Mouse (Mus musculus): ENCODE data around the gene Mybph. TPM values are rescaled to one million over a fixed set of nuclear protein-coding genes. Genes with fewer than 3 reads are reported as not detected.
A peak's percentile ranks its signal among the peaks of the same experiment; 100 is the strongest.

Mybph gene
- polyA plus RNA-seq, 2 experiments, result 0.03 TPM; not detected in 1

DNA sequence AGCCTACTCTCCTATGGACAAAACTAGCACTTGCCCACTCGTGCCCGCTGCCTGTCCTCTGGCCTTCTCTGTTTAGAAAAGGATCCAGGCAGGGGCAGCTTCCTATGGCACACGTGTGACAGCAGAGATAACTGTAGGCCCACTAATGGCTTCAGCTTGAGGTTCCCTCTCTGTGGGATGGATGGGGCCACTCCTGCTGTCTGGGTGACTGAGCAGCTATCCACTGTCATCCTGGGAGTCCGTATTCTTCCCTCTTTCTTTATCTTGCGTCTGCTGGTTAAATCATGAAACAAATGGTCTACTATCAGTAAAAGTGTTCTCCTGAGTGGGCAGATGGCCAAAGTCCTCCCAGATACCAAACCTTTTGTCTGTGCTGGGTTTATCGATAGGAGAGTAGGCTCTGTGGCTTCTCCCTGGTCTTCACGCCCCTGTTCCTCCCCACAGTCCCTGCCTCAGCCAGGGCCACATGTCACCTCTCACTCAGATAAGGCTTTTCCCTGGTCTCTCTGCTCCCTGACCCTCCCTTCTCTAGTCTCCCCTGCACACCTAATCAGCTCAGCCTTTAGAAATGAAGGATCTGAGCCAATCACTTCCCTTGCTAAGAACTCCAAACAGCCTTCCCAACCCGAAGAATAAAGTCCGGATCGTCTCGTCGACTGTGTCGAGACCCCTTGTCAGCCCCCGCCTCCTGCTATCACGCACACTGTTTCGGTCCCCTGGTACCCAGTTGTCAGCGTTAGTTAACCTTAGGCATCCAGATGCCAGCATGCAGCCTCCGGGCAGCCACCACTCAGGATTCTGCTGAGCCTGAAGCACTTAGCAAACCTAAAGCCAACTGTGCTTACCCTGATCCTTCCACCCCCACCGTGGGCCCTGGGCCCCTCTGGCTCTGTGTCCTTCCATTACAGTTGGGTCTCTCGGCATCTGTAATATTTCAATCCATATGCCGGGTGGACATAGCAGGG lies 40.3 kb upstream of the Mybph start:
- no peak overlapping the region for H3K27ac ChIP-seq
- ATAC-seq (ENCODE audit: insufficient read depth) (peak; percentile 77), DNase-seq (ENCODE audit: low read depth in 3 of 3, low spot score in 3 of 3) (peak; percentile 11 to 29 (median 17))
- H3K36me3 ChIP-seq (replicated peaks; ENCODE audit: control insufficient read depth, insufficient read depth, low read depth), result no peaks in the 10 kb centered on the region
- peaks cover 0 to 16% of the 10 kb centered on the region in 2 experiments; a peak in 2 of 4 replicates for H3K4me1 ChIP-seq (replicated peaks; ENCODE audit: control insufficient read depth in 2 of 2, insufficient read depth in 2 of 2, low read length in 1 of 2)
- WGBS (ENCODE audit: insufficient replicate concordance), result 39% methylated on average over 21 of the region's 21 CpGs
- H3K4me2 ChIP-seq (ENCODE audit: low read depth), result no peak overlapping the region
- H3K9ac ChIP-seq (replicated peaks), result no peak overlapping the region
- TF ChIP-seq EP300 (IDR thresholded peaks at IDR 0.05; ENCODE audit: low read depth), result peak; percentile 60
- TF ChIP-seq CTCF (IDR thresholded peaks at IDR 0.05; ENCODE audit: low read depth), result no peak
- no peaks in the 10 kb centered on the region for H3K9me3 ChIP-seq (ENCODE audit: control insufficient read depth, low read length)
- H3K4me3 ChIP-seq (ENCODE audit: insufficient read depth in 1 of 2, low read depth in 2 of 2, low read length in 2 of 2), result no peak overlapping the region
- H3K27me3 ChIP-seq (ENCODE audit: control insufficient read depth, insufficient read depth, low read length), result no peaks in the 10 kb centered on the region

DNA sequence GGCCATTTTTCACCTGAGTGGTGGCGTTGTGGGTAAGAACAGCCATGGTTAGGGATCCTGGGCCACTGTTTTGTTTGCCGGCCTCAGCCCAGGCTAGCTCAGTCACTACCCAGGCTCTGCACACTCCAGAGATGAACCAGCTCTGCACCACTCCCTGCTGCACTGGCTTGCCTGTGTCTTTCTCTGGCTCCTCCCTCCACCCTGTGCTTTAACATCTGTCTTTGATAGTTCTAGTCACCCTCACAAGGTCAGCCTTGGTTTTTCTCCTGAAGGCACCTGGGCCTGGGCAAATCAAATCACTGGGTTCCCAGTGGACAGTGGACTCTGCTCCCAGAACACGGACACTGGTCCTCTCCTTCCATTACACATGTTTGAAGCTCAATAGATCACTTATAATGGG lies 39.1 kb upstream of the Mybph start:
- H3K36me3 ChIP-seq (replicated peaks; ENCODE audit: control insufficient read depth, insufficient read depth, low read depth), result no peaks in the 10 kb centered on the region
- no peak for ATAC-seq (ENCODE audit: insufficient read depth)
- H3K9ac ChIP-seq (replicated peaks), result no peak overlapping the region
- H3K4me3 ChIP-seq (ENCODE audit: insufficient read depth in 1 of 2, low read depth in 2 of 2, low read length in 2 of 2), result no peak overlapping the region
- H3K4me1 ChIP-seq (replicated peaks; ENCODE audit: control insufficient read depth in 2 of 2, insufficient read depth in 2 of 2, low read length in 1 of 2), result peaks cover 0 to 16% of the 10 kb centered on the region in 2 experiments; a peak in 2 of 4 replicates
- TF ChIP-seq CTCF (IDR thresholded peaks at IDR 0.05; ENCODE audit: low read depth), result no peak
- TF ChIP-seq EP300 (IDR thresholded peaks at IDR 0.05; ENCODE audit: low read depth), result no peak
- no peaks in the 10 kb centered on the region for H3K9me3 ChIP-seq (ENCODE audit: control insufficient read depth, low read length)
- H3K27me3 ChIP-seq (ENCODE audit: control insufficient read depth, insufficient read depth, low read length), result no peaks in the 10 kb centered on the region
- H3K27ac ChIP-seq, result no peak overlapping the region
- no peak for DNase-seq (ENCODE audit: low read depth in 3 of 3, low spot score in 3 of 3)
- 62% methylated on average over 3 of the region's 3 CpGs for WGBS (ENCODE audit: insufficient replicate concordance)
- no peak overlapping the region for H3K4me2 ChIP-seq (ENCODE audit: low read depth)

- TF ChIP-seq CTCF (IDR thresholded peaks at IDR 0.05; ENCODE audit: low read depth) (peak; percentile 55; the same call in 1 of the 2 replicates), EP300 (IDR thresholded peaks at IDR 0.05; ENCODE audit: low read depth) (no peak)
- 40% methylated on average over 3 of the region's 3 CpGs for WGBS (ENCODE audit: insufficient replicate concordance)
These were observed 38.6 kb upstream of the Mybph start for GRCm38 (mm10) chr1:134154655-134155054.

GRCm38 (mm10) chr1:134160404-134160803 lies 32.8 kb upstream of the Mybph start:
- Histone ChIP-seq H3K4me2 (ENCODE audit: low read depth) (no peak overlapping the region), H3K36me3 (replicated peaks; ENCODE audit: control insufficient read depth, insufficient read depth, low read depth) (no peaks in the 10 kb centered on the region), H3K9ac (replicated peaks) (no peak overlapping the region), H3K4me1 (replicated peaks; ENCODE audit: control insufficient read depth in 2 of 2, insufficient read depth in 2 of 2, low read length in 1 of 2) (peaks cover 0 to 2% of the 10 kb centered on the region in 2 experiments; a peak in 1 of 4 replicates), H3K9me3 (ENCODE audit: control insufficient read depth, low read length) (no peaks in the 10 kb centered on the region), H3K27ac (no peak overlapping the region), H3K27me3 (ENCODE audit: control insufficient read depth, insufficient read depth, low read length) (no peaks in the 10 kb centered on the region), H3K4me3 (ENCODE audit: insufficient read depth in 1 of 2, low read depth in 2 of 2, low read length in 2 of 2) (no peak overlapping the region)
- TF ChIP-seq EP300 (IDR thresholded peaks at IDR 0.05; ENCODE audit: low read depth), result no peak
- no peak for TF ChIP-seq CTCF (IDR thresholded peaks at IDR 0.05; ENCODE audit: low read depth)
- 81% methylated on average over 3 of the region's 3 CpGs for WGBS (ENCODE audit: insufficient replicate concordance)
- no peak for DNase-seq (ENCODE audit: low read depth in 3 of 3, low spot score in 3 of 3)
- no peak for ATAC-seq (ENCODE audit: insufficient read depth)

More at GRCm38 (mm10) chr1:134154655-134155054, 38.6 kb upstream of the Mybph start:
- Histone ChIP-seq H3K4me3 (ENCODE audit: insufficient read depth in 1 of 2, low read depth in 2 of 2, low read length in 2 of 2) (no peak overlapping the region), H3K4me1 (replicated peaks; ENCODE audit: control insufficient read depth in 2 of 2, insufficient read depth in 2 of 2, low read length in 1 of 2) (peaks cover 0 to 16% of the 10 kb centered on the region in 2 experiments; a peak in 2 of 4 replicates), H3K27ac (no peak overlapping the region), H3K9ac (replicated peaks) (no peak overlapping the region), H3K27me3 (ENCODE audit: control insufficient read depth, insufficient read depth, low read length) (no peaks in the 10 kb centered on the region), H3K4me2 (ENCODE audit: low read depth) (no peak overlapping the region), H3K9me3 (ENCODE audit: control insufficient read depth, low read length) (no peaks in the 10 kb centered on the region), H3K36me3 (replicated peaks; ENCODE audit: control insufficient read depth, insufficient read depth, low read depth) (no peaks in the 10 kb centered on the region)
- DNase-seq (ENCODE audit: low read depth in 3 of 3, low spot score in 3 of 3), result no peak
- no peak for ATAC-seq (ENCODE audit: insufficient read depth)

- Histone ChIP-seq H3K36me3 (replicated peaks; ENCODE audit: control insufficient read depth, insufficient read depth, low read depth) (no peaks in the 10 kb centered on the region), H3K9ac (replicated peaks) (no peak overlapping the region), H3K27me3 (ENCODE audit: control insufficient read depth, insufficient read depth, low read length) (no peaks in the 10 kb centered on the region), H3K4me1 (replicated peaks; ENCODE audit: control insufficient read depth in 2 of 2, insufficient read depth in 2 of 2, low read length in 1 of 2) (peaks cover 0 to 2% of the 10 kb centered on the region in 2 experiments; a peak in 1 of 4 replicates), H3K9me3 (ENCODE audit: control insufficient read depth, low read length) (no peaks in the 10 kb centered on the region), H3K4me3 (ENCODE audit: insufficient read depth in 1 of 2, low read depth in 2 of 2, low read length in 2 of 2) (no peak overlapping the region), H3K27ac (no peak overlapping the region), H3K4me2 (ENCODE audit: low read depth) (no peak overlapping the region)
- no peak for DNase-seq (ENCODE audit: low read depth in 3 of 3, low spot score in 3 of 3)
- 62% methylated on average over 6 of the region's 6 CpGs for WGBS (ENCODE audit: insufficient replicate concordance)
- TF ChIP-seq EP300 (IDR thresholded peaks at IDR 0.05; ENCODE audit: low read depth), result no peak
- TF ChIP-seq CTCF (IDR thresholded peaks at IDR 0.05; ENCODE audit: low read depth), result no peak
- no peak for ATAC-seq (ENCODE audit: insufficient read depth)
These were observed 31.8 kb upstream of the Mybph start for GRCm38 (mm10) chr1:134161399-134161798.
